Mouse (Mus musculus): ENCODE measurements around the gene Prcc.
A peak's percentile ranks its signal among the peaks of the same experiment; 100 is the strongest.
"Not testable (repeated sequence)": the region's sequence is repeated elsewhere in the genome, so short reads cannot be mapped to it uniquely, and the experiment has no call there.

The Prcc gene

GRCm38 (mm10) chr3:87840858-87841257, 44.5 kb downstream of the Prcc start:
- no peak for DNase-seq (ENCODE audit: low read depth, low spot score)
- H3K36me3 ChIP-seq (ENCODE audit: control insufficient read depth, insufficient read depth, low read length, poor library complexity, severe bottlenecking), result no peaks in the 10 kb centered on the region

GRCm38 (mm10) chr3:87838622-87839021, 46.8 kb downstream of the Prcc start:
- H3K27me3 ChIP-seq (ENCODE audit: control insufficient read depth, insufficient read depth, low read length, poor library complexity, severe bottlenecking), result no peaks in the 10 kb centered on the region
- no peaks in the 10 kb centered on the region for H3K36me3 ChIP-seq (ENCODE audit: control insufficient read depth, insufficient read depth, low read length, poor library complexity, severe bottlenecking)
- peak; percentile 84 for DNase-seq (ENCODE audit: low read depth, low spot score)

More at GRCm38 (mm10) chr3:87840858-87841257, 44.5 kb downstream of the Prcc start:
- no peaks in the 10 kb centered on the region for H3K27me3 ChIP-seq (ENCODE audit: control insufficient read depth, insufficient read depth, low read length, poor library complexity, severe bottlenecking)

- Histone ChIP-seq H3K36me3 (ENCODE audit: control insufficient read depth, insufficient read depth, low read length, poor library complexity, severe bottlenecking) (no peaks in the 10 kb centered on the region), H3K27me3 (ENCODE audit: control insufficient read depth, insufficient read depth, low read length, poor library complexity, severe bottlenecking) (no peaks in the 10 kb centered on the region)
- peak; percentile 54 for DNase-seq (ENCODE audit: low read depth, low spot score)
Measured at GRCm38 (mm10) chr3:87833482-87833881, 51.9 kb downstream of the Prcc start.

- Histone ChIP-seq H3K36me3 (ENCODE audit: control insufficient read depth, insufficient read depth, low read length, poor library complexity, severe bottlenecking) (no peaks in the 10 kb centered on the region), H3K27me3 (ENCODE audit: control insufficient read depth, insufficient read depth, low read length, poor library complexity, severe bottlenecking) (no peaks in the 10 kb centered on the region)
- DNase-seq (ENCODE audit: low read depth, low spot score), result peak; percentile 35
Measured at GRCm38 (mm10) chr3:87832109-87832859, 53.1 kb downstream of the Prcc start.

- DNase-seq (ENCODE audit: low read depth, low spot score), result no peak
- Histone ChIP-seq H3K36me3 (ENCODE audit: control insufficient read depth, insufficient read depth, low read length, poor library complexity, severe bottlenecking) (no peaks in the 10 kb centered on the region), H3K27me3 (ENCODE audit: control insufficient read depth, insufficient read depth, low read length, poor library complexity, severe bottlenecking) (no peaks in the 10 kb centered on the region)
Measured at GRCm38 (mm10) chr3:87829025-87829424, 56.4 kb downstream of the Prcc start.

- no peak for DNase-seq (ENCODE audit: low read depth, low spot score)
- H3K36me3 ChIP-seq (ENCODE audit: control insufficient read depth, insufficient read depth, low read length, poor library complexity, severe bottlenecking), result no peaks in the 10 kb centered on the region
- H3K27me3 ChIP-seq (ENCODE audit: control insufficient read depth, insufficient read depth, low read length, poor library complexity, severe bottlenecking), result no peaks in the 10 kb centered on the region
Measured at GRCm38 (mm10) chr3:87828435-87828834, 57.0 kb downstream of the Prcc start.

- DNase-seq (ENCODE audit: low read depth, low spot score); H3K27me3 ChIP-seq (ENCODE audit: control insufficient read depth, insufficient read depth, low read length, poor library complexity, severe bottlenecking); H3K36me3 ChIP-seq (ENCODE audit: control insufficient read depth, insufficient read depth, low read length, poor library complexity, severe bottlenecking): not testable (repeated sequence)
Measured at GRCm38 (mm10) chr3:87824206-87824605, 61.2 kb downstream of the Prcc start, which contains the start of gene Pear1. Pear1 (minus strand) TSS chr3:87824306.

- H3K36me3 ChIP-seq (ENCODE audit: control insufficient read depth, insufficient read depth, low read length, poor library complexity, severe bottlenecking), result no peaks in the 10 kb centered on the region
- H3K27me3 ChIP-seq (ENCODE audit: control insufficient read depth, insufficient read depth, low read length, poor library complexity, severe bottlenecking), result no peaks in the 10 kb centered on the region
- no peak for DNase-seq (ENCODE audit: low read depth, low spot score)
Measured at GRCm38 (mm10) chr3:87818226-87818625, 67.2 kb downstream of the Prcc start.

- H3K27me3 ChIP-seq (ENCODE audit: control insufficient read depth, insufficient read depth, low read length, poor library complexity, severe bottlenecking), result no peaks in the 10 kb centered on the region
- DNase-seq (ENCODE audit: low read depth, low spot score), result peak; percentile 88
- no peaks in the 10 kb centered on the region for H3K36me3 ChIP-seq (ENCODE audit: control insufficient read depth, insufficient read depth, low read length, poor library complexity, severe bottlenecking)
Measured at GRCm38 (mm10) chr3:87816646-87817093, 68.7 kb downstream of the Prcc start.

- DNase-seq (ENCODE audit: low read depth, low spot score), result no peak
- H3K27me3 ChIP-seq (ENCODE audit: control insufficient read depth, insufficient read depth, low read length, poor library complexity, severe bottlenecking), result no peaks in the 10 kb centered on the region
Measured at GRCm38 (mm10) chr3:87816166-87816565, 69.2 kb downstream of the Prcc start.

GRCm38 (mm10) chr3:87812873-87813272, 72.5 kb downstream of the Prcc start:
- no peak for DNase-seq (ENCODE audit: low read depth, low spot score)
- H3K36me3 ChIP-seq (ENCODE audit: control insufficient read depth, insufficient read depth, low read length, poor library complexity, severe bottlenecking), result no peaks in the 10 kb centered on the region
- no peaks in the 10 kb centered on the region for H3K27me3 ChIP-seq (ENCODE audit: control insufficient read depth, insufficient read depth, low read length, poor library complexity, severe bottlenecking)

More at GRCm38 (mm10) chr3:87816166-87816565, 69.2 kb downstream of the Prcc start:
- no peaks in the 10 kb centered on the region for H3K36me3 ChIP-seq (ENCODE audit: control insufficient read depth, insufficient read depth, low read length, poor library complexity, severe bottlenecking)

- H3K36me3 ChIP-seq (ENCODE audit: control insufficient read depth, insufficient read depth, low read length, poor library complexity, severe bottlenecking), result no peaks in the 10 kb centered on the region
- no peaks in the 10 kb centered on the region for H3K27me3 ChIP-seq (ENCODE audit: control insufficient read depth, insufficient read depth, low read length, poor library complexity, severe bottlenecking)
- no peak for DNase-seq (ENCODE audit: low read depth, low spot score)
Measured at GRCm38 (mm10) chr3:87812413-87812812, 73.0 kb downstream of the Prcc start.

GRCm38 (mm10) chr3:87811297-87811696, 74.1 kb downstream of the Prcc start:
- DNase-seq (ENCODE audit: low read depth, low spot score), result no peak
- H3K27me3 ChIP-seq (ENCODE audit: control insufficient read depth, insufficient read depth, low read length, poor library complexity, severe bottlenecking), result no peaks in the 10 kb centered on the region
- H3K36me3 ChIP-seq (ENCODE audit: control insufficient read depth, insufficient read depth, low read length, poor library complexity, severe bottlenecking), result no peaks in the 10 kb centered on the region

GRCm38 (mm10) chr3:87809322-87809962, 76.0 kb downstream of the Prcc start:
- no peaks in the 10 kb centered on the region for H3K36me3 ChIP-seq (ENCODE audit: control insufficient read depth, insufficient read depth, low read length, poor library complexity, severe bottlenecking)
- H3K27me3 ChIP-seq (ENCODE audit: control insufficient read depth, insufficient read depth, low read length, poor library complexity, severe bottlenecking), result no peaks in the 10 kb centered on the region
- no peak for DNase-seq (ENCODE audit: low read depth, low spot score)

Data from splenic B cell, adult 2 months (primary cell).